Mouse (Mus musculus) leukemia stem cell, adult 10-12 weeks (primary cell): ENCODE results near the gene Mmp3. TPM values are rescaled to one million over a fixed set of nuclear protein-coding genes. Genes with fewer than 3 reads are reported as not detected.

Experiments used
- polyA plus RNA-seq: library from polyadenylated mRNA; stranded (reverse); fragments of >175 nt; gene quantifications from 2 replicates; pipeline ENCODE4 v1.2.3, GENCODE M21; 2012; ENCODE audit warnings: low replicate concordance

Mmp3 gene
- 0.25 TPM in 1 of 2 replicates, not detected in the other for polyA plus RNA-seq

DNA sequence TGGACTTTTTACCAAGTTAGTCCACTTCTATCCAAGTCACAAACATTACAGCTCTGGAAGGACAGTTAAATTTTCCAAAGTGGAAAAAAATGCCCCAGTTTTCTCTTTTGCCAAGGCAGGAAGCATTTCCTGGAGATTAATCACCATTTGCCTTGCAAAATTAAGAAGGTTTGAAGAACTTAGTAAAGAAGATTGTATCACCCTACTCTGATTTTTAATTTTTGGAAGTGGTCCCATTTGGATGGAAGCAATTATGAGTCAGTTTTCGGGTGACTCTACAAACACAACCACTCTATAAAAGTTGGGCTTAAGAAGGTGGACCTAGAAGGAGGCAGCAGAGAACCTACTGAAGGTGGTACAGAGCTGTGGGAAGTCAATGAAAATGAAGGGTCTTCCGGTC lies at the start of gene Mmp3:
Gene Mmp3 (plus strand): TSS at position 301 of the 400 bp plus-strand sequence.

DNA sequence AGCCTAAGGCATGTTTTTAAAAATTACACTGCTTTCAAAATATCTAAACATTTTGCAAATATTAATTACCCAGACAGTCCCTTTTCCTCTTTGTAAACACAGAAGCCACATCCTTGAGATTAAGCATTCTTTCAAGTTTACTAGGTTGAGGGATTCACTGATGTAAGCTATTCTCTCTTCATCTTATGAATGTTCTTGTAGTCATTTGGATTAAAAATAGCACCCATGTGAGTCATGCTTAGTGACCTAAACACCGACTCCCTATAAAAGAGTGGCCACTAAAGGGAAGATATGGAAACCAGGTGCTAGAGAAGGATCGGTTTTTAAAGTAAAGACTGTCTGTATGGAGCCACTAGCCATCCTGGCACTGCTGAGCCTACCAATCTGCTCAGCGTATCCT lies 56.4 kb downstream of the Mmp3 start, which contains the start of gene Mmp10:
Gene Mmp10 (plus strand): TSS at position 302 of the 400 bp plus-strand sequence.

Other genes starting within 250 kb of the Mmp3 start
- not detected in 2 replicates for gene Mmp13, start 173.3 kb upstream of the Mmp3 start, polyA plus RNA-seq
- gene Mmp12, start 101.4 kb upstream of the Mmp3 start, polyA plus RNA-seq = not detected in 2 replicates
- not detected in 2 replicates for gene Mmp1b, start 57.8 kb upstream of the Mmp3 start, polyA plus RNA-seq
- 0.24 TPM in 1 of 2 replicates, not detected in the other for gene Mmp10, start 56.5 kb downstream of the Mmp3 start, polyA plus RNA-seq
- 0.11 TPM in 1 of 2 replicates, not detected in the other for gene Mmp8, start 112.6 kb downstream of the Mmp3 start, polyA plus RNA-seq
- 0.13 TPM in 1 of 2 replicates, not detected in the other for gene Mmp27, start 125.6 kb downstream of the Mmp3 start, polyA plus RNA-seq
- not detected in 2 replicates for gene Mmp20, start 182.4 kb downstream of the Mmp3 start, polyA plus RNA-seq
- not detected in 2 replicates for gene Mmp7, start 246.3 kb downstream of the Mmp3 start, polyA plus RNA-seq